15 mouse cellular contexts compared by ENCODE assay signal in the genomic region with DNA sequence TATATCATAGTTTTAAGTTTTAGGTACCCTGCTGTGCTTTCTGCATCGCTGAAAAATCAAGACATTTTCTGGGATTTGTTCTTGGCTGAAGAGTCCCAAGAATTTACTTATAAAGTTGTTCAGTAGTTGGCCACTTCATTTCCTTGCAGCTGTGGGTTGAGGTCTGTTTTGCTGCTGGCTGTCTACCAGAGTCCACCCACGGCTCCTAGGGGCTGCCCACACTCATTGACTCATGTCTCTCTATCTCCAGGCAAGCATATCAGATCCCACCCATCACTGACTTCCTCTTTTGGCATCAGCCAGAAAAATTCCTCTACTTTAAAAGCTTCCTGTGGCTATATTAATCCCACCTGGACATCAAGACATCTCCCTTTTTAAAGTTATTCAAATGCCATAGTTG.
A peak's percentile ranks its signal among the peaks of the same experiment; 100 is the strongest.
DNase-seq lines count a peak whose midpoint lies in the region; ATAC-seq and TF ChIP-seq lines count a peak whose summit lies in the region.
"Had no signal": no experiment of that assay in that cellular context is flagged by ENCODE, and none has a peak within 500 bp of the region (broad histone marks: within the 10 kb centered on the region; RNA-seq: fewer than 3 reads in every experiment).

No protein-coding gene starts in this region.

- H3K27ac ChIP-seq in left cerebral cortex, adult 2 months = no peak overlapping the region
- H3K27ac ChIP-seq: heart, embryonic 15.5 days; hindbrain, postnatal 0 days; neural tube, embryonic 15.5 days had no signal

- no peak overlapping the region for H3K4me3 ChIP-seq in left cerebral cortex, adult 2 months
- H3K4me3 ChIP-seq: erythroblast, embryonic 14.5 days; heart, embryonic 15.5 days; neural tube, embryonic 15.5 days had no signal

- intact Hi-C loops in gastrocnemius, postnatal 14 days (cut with DNase I; ENCODE audit: low total_unique reads) = no loop called here
- intact Hi-C loops in left cerebral cortex, adult 2 months (cut with DNase I) = no loop called here
- intact Hi-C loops in left cerebral cortex, postnatal 4 days (cut with DNase I) = no loop called here

- peak; percentile 18 for DNase-seq in gastrocnemius, postnatal 14 days
- no peak for DNase-seq in gastrocnemius, adult 8-10 months (ENCODE audit: low spot score in 2 of 2)
- DNase-seq in left cerebral cortex, adult 2 months (ENCODE audit: extremely low spot score in 1 of 2, low spot score in 2 of 2) = peak; percentile 31 to 52
- DNase-seq in left cerebral cortex, postnatal 4 days = no peak
- peak; percentile 11 to 35 for DNase-seq in right cerebral cortex, postnatal 36 days (ENCODE audit: low spot score in 2 of 2)
- no peak for DNase-seq in ovary, adult 18-20 months (ENCODE audit: low spot score)
- DNase-seq in lung, postnatal 10 days = no peak
- DNase-seq: cerebellum, adult 11-12 months; kidney, adult 9 months; lung, adult 18-20 months had no signal

- peak; percentile 81 for ATAC-seq in common myeloid progenitor, adult 5-6 weeks (replicated peaks; ENCODE audit: low read depth, poor library complexity, severe bottlenecking)
- ATAC-seq: hindbrain, postnatal 0 days had no signal

- no peak for TF ChIP-seq CTCF in left cerebral cortex, adult 2 months (IDR thresholded peaks at IDR 0.05)

Comparison
In these comparisons a context has a peak if more than half of its experiments do, and no peak if none do; other contexts are left out.
1. DNase-seq: peak in gastrocnemius, postnatal 14 days (single experiment), left cerebral cortex, adult 2 months (2 of 2) and right cerebral cortex, postnatal 36 days (2 of 2); none in gastrocnemius, adult 8-10 months (0 of 2), left cerebral cortex, postnatal 4 days (single experiment), ovary, adult 18-20 months (single experiment) and lung, postnatal 10 days (single experiment).